Mouse (Mus musculus) cerebellum, adult 18-20 months (tissue): Measurements from ENCODE around the gene Ddx6.

Experiments used
- DNase-seq, 2 experiments: peaks; one replicate each; pipeline ENCODE4 v3.0.0; 2021

Gene Ddx6

DNA sequence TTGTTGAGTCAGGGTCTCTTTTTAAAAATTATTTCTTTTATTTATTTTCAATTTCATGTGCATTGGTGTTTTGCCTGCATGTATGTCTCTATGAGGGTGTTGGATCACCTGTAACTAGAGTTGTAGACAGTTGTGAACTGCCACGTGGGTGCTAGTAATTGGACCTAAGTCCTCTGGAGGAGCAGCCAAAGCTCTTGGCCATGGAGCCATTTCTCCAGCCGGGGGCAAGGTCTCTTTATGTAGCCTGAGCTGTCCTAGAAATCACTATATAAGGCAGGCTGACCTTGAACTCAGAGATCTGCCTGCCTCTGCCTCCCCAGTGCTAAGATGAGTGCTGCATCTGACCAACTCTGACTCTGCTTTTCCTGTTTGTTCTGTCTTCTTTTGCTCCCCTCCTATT lies 39.5 kb downstream of the Ddx6 start:
- no peak for DNase-seq

GRCm38 (mm10) chr9:44645481-44645880 lies 40.8 kb downstream of the Ddx6 start:
- peak; percentile 52 to 56 for DNase-seq

- DNase-seq: no peak
Observed at GRCm38 (mm10) chr9:44645924-44646323, 41.2 kb downstream of the Ddx6 start.

- DNase-seq: no peak
Observed at GRCm38 (mm10) chr9:44646366-44646765, 41.7 kb downstream of the Ddx6 start.

- DNase-seq: no peak
Observed at GRCm38 (mm10) chr9:44647026-44647425, 42.3 kb downstream of the Ddx6 start.

GRCm38 (mm10) chr9:44647656-44648055 lies 43.0 kb downstream of the Ddx6 start:
- no peak for DNase-seq

DNA sequence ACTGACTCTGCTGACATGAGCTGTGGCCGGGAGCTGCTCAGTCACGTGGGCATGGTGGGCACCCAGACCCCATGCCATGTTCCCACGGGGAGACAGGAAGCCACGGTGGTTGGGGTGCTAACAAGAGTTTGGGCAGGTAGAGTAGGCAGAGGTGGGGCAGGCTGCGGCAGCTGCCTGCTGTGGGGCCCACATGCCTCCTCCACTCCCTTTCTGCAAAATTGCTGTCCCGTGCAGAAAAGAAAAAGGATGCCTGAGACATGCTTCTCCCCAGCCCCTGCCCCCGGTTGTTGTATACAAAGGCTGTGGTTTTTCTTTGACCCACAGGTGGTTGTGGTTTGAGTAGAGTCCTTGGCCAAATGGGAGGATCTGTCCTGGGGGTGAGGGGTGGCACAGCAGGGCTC lies 44.2 kb downstream of the Ddx6 start:
- DNase-seq: no peak

GRCm38 (mm10) chr9:44652027-44652426 lies 47.3 kb downstream of the Ddx6 start:
- peak; percentile 75 to 79 for DNase-seq

GRCm38 (mm10) chr9:44653896-44654295 lies 49.2 kb downstream of the Ddx6 start:
- DNase-seq: no peak

- peak; percentile 69 to 70 for DNase-seq
Observed at GRCm38 (mm10) chr9:44655098-44656066, 50.7 kb downstream of the Ddx6 start.

DNA sequence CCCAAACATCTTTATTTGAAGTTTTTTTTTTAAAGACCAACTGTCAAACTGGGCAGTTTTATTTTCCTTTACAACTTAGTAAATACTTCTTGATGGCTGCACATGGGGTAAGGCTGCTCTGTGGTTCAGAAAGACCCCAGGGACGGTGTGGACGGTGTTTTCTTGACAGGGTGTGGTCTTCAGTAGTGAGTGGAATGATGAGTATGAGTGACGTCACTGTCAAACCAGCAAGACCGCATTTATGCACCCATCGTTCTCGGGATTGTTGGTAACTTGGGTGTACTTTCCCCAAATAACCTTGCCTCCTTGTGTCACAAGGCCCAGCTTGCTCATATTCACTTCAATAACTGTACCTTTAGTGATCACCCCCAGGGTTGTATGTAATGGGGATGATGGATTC lies 59.0 kb downstream of the Ddx6 start:
- DNase-seq: no peak

- DNase-seq: no peak
Observed at GRCm38 (mm10) chr9:44671416-44671815, 66.7 kb downstream of the Ddx6 start.

- DNase-seq: no peak
Observed at GRCm38 (mm10) chr9:44672291-44672865, 67.7 kb downstream of the Ddx6 start.

DNA sequence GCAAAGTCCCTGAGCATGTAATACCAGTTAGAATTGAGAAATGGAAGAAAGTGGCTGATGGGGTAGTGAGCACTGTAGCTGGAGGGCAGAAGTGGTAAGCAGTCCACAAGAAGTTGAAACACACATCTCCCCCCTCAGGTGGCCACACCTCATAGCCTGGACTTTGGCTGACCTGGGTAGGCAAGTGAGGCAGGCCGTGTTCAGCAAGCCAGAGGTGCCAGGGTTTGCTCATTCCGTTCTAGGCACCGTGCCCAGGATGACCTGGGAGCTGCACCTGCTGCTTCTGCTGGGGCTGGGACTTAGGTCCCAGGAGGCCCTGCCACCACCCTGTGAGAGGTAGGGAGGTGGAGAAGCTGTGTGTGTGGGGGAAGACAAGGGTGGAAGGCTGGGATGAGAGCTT lies 68.3 kb downstream of the Ddx6 start, which contains the start of gene Treh:
Gene Treh (plus strand): TSS at position 229 of the 400 bp plus-strand sequence.
- no peak for DNase-seq

DNA sequence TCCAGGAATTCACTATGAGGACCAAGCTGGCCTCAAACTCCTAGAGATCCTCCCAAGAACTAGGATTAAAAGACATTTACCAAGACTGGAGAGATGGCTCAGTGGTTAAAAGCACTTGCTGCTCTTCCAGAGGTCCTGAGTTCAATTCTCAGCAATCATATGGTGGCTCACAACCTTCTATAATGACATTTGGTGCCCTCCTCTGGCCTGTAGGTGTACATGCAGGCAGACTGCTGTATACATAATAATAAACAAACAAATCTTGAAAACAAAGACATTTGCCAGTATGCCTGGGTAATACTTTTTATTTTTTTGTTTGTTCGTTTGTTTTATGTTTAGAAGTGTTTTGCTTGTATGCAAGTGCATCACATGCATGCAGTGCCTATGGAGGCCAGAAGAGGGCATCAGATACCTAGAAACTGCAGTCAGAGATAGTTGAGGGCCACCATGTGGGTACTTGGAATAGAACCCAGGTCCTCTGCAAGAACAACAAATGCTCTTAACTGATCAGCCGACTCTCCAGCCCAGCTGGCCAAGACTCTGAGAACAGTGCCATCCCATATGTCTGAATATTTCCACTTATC lies 73.7 kb downstream of the Ddx6 start:
- DNase-seq: no peak

GRCm38 (mm10) chr9:44679565-44679964 lies 74.9 kb downstream of the Ddx6 start:
- DNase-seq: no peak

- no peak for DNase-seq
Observed at GRCm38 (mm10) chr9:44683046-44683445, 78.4 kb downstream of the Ddx6 start.

DNA sequence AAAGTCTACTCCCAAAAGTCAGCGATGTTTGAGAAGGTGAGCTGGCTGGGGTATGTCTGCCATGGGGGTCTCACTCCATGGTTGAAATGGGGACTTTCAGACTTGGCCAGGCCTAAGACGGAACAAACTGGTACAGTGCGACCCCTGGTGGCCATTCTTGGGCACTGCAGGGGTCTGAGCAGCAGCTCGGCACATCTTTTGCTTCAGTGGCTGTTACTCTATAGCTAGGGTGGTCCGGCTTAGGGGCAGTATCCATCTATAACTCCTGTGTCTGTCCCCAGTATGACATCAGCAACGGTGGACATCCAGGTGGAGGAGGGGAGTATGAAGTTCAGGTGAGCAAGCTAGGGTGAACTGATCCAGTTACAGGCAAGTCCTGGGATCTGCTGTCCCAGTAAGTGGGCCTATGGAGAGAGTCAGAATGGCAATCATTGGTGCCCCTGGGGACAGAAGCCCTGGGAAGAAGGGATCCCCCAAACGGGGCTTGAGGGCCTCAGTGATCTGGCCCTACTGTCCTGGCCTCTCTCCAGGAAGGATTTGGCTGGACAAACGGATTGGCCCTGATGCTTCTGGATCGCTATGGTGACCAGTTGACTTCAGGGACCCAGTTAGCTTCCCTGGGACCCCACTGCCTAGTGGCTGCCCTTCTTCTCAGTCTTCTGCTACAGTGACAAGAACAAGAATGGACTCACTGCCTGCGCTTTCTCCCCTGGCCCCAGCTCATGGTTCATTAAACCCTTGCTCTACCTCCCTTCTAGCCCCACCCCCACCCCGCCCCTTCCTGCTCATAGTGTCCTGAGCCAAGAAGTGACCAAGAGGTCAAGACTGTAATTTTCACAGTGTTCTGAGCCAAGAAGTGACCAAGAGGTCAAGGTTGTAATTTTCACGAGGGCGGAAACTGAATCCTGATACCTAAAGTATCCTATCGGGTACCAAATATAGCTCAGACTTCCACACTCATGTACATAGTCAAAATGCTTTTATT lies 80.9 kb downstream of the Ddx6 start:
- DNase-seq: peak; percentile 60 to 77

- DNase-seq: no peak
Observed at GRCm38 (mm10) chr9:44686638-44687037, 81.9 kb downstream of the Ddx6 start.

GRCm38 (mm10) chr9:44688013-44688412 lies 83.3 kb downstream of the Ddx6 start:
- no peak for DNase-seq
